In the genomic region with DNA sequence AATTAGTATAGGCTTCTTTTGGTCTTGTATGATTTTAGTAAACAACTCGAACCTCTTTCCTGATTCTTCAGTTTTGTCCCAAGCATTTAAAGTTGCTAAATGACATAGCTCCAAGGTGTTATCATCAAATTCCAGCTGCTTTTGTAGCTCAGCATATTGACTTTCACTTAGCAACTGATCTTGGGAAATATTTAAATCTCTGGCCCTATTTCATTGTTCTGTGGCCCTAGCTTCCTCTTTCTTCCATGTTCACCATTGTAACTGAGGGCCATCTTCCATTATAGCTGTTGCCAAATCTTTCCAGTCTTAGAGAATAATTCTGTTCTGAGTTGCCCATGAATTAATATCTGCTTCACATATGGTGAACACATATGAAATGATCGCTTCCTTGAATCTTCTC, we compare ENCODE assay signal across 21 mouse cellular contexts.
"Had no signal": no experiment of that assay in that cellular context is flagged by ENCODE, and none has a peak within 500 bp of the region (broad histone marks: within the 10 kb centered on the region; RNA-seq: fewer than 3 reads in every experiment).

No protein-coding gene starts in this region.

- H3K9ac ChIP-seq: heart, embryonic 13.5 days; heart, embryonic 15.5 days; hindbrain, embryonic 13.5 days; hindbrain, embryonic 15.5 days; limb, embryonic 13.5 days; limb, embryonic 15.5 days had no signal

- H3K36me3 ChIP-seq: heart, embryonic 13.5 days; heart, embryonic 15.5 days; hindbrain, embryonic 13.5 days; hindbrain, embryonic 15.5 days; limb, embryonic 13.5 days; limb, embryonic 15.5 days had no signal

- ATAC-seq: hindbrain, postnatal 0 days; intestine, embryonic 16.5 days had no signal

- H3K27me3 ChIP-seq: heart, embryonic 13.5 days; heart, embryonic 15.5 days; hindbrain, embryonic 13.5 days; hindbrain, embryonic 15.5 days; limb, embryonic 13.5 days; limb, embryonic 15.5 days had no signal

- H3K27ac ChIP-seq: heart, adult 2 months; heart, embryonic 13.5 days; heart, embryonic 15.5 days; hindbrain, embryonic 13.5 days; hindbrain, embryonic 15.5 days; hindbrain, postnatal 0 days; layer of hippocampus, adult 2 months; left cerebral cortex, adult 2 months; limb, embryonic 13.5 days; limb, embryonic 15.5 days had no signal

- H3K9me3 ChIP-seq: heart, embryonic 13.5 days; heart, embryonic 15.5 days; hindbrain, embryonic 13.5 days; hindbrain, embryonic 15.5 days; limb, embryonic 13.5 days; limb, embryonic 15.5 days had no signal

- H3K4me1 ChIP-seq: hindbrain, embryonic 13.5 days; hindbrain, embryonic 15.5 days; limb, embryonic 15.5 days had no signal

- H3K4me3 ChIP-seq: heart, adult 2 months; heart, embryonic 13.5 days; heart, embryonic 15.5 days; hindbrain, embryonic 13.5 days; hindbrain, embryonic 15.5 days; layer of hippocampus, adult 2 months; left cerebral cortex, adult 2 months; limb, embryonic 13.5 days; limb, embryonic 15.5 days had no signal

- DNase-seq: gastrocnemius, postnatal 25 days; heart, adult 11 months; heart, adult 2 months; heart, postnatal 14 days; heart, postnatal 36 days; kidney, adult 11 months; kidney, adult 8-10 months; kidney, postnatal 10 days; kidney, postnatal 25 days; kidney, postnatal 4 days; left cerebral cortex, postnatal 4 days had no signal
